Mouse (Mus musculus): ENCODE measurements around the gene Icam5. TPM values are rescaled to one million over a fixed set of nuclear protein-coding genes. Genes with fewer than 3 reads are reported as not detected.
A peak's percentile ranks its signal among the peaks of the same experiment; 100 is the strongest.

Gene Icam5
- polyA plus RNA-seq, 1 experiment from 2014 or later = 0.19 TPM

MicroRNAs within 50 kb of the gene (microRNA counts, 519-probe panel; counts per million panel counts)
- 4,023 counts per million, percentile 78 among the panel's probes with 10 or more counts for microRNA mmu-miR-1900

Small RNA genes lying within 50 kb of the gene (microRNA-seq; reads per million reads assigned to microRNA genes)
- not detected for gene Mir1900
- gene Mir7082 = 2.4 reads per million

Other genes starting within 250 kb of the Icam5 start
- gene Col5a3, start 217.0 kb upstream of the Icam5 start, polyA plus RNA-seq (2015; fragmentation: Nextera tagmentation; extraction: Ambion mirVana) = 0.11 and 0.15 TPM in 2 replicates
- gene Rdh8, start 213.6 kb upstream of the Icam5 start, polyA plus RNA-seq (2015; fragmentation: Nextera tagmentation; extraction: Ambion mirVana) = not detected in 2 replicates
- 1.1 and 1.2 TPM in 2 replicates for gene A230050P20Rik, start 163.4 kb upstream of the Icam5 start, polyA plus RNA-seq (2015; fragmentation: Nextera tagmentation; extraction: Ambion mirVana)
- 8.5 and 11.1 TPM in 2 replicates for gene Angptl6, start 152.3 kb upstream of the Icam5 start, polyA plus RNA-seq (2015; fragmentation: Nextera tagmentation; extraction: Ambion mirVana)
- gene Ppan, start 143.9 kb upstream of the Icam5 start, polyA plus RNA-seq (2015; fragmentation: Nextera tagmentation; extraction: Ambion mirVana) = 57.7 and 65.2 TPM in 2 replicates
- 327 and 332 TPM in 2 replicates for gene Eif3g, start 133.4 kb upstream of the Icam5 start, polyA plus RNA-seq (2015; fragmentation: Nextera tagmentation; extraction: Ambion mirVana)
- gene Dnmt1, start 72.2 kb upstream of the Icam5 start, polyA plus RNA-seq (2015; fragmentation: Nextera tagmentation; extraction: Ambion mirVana) = 92.4 and 103 TPM in 2 replicates
- gene S1pr2, start 55.3 kb upstream of the Icam5 start, polyA plus RNA-seq (2015; fragmentation: Nextera tagmentation; extraction: Ambion mirVana) = 6.8 and 10.3 TPM in 2 replicates
- 115 and 124 TPM in 2 replicates for gene Mrpl4, start 29.3 kb upstream of the Icam5 start, polyA plus RNA-seq (2015; fragmentation: Nextera tagmentation; extraction: Ambion mirVana)
- gene Icam1, start 16.1 kb upstream of the Icam5 start, polyA plus RNA-seq (2015; fragmentation: Nextera tagmentation; extraction: Ambion mirVana) = 2.4 and 2.8 TPM in 2 replicates
- gene Icam4, start 2.7 kb upstream of the Icam5 start, polyA plus RNA-seq (2015; fragmentation: Nextera tagmentation; extraction: Ambion mirVana) = 0.17 and 0.37 TPM in 2 replicates
- 0.81 and 2.2 TPM in 2 replicates for gene Zglp1, start 35.0 kb downstream of the Icam5 start, polyA plus RNA-seq (2015; fragmentation: Nextera tagmentation; extraction: Ambion mirVana)
- gene Gm49373, start 41.0 kb downstream of the Icam5 start, polyA plus RNA-seq (2015; fragmentation: Nextera tagmentation; extraction: Ambion mirVana) = 0.78 and 1.2 TPM in 2 replicates
- 46.0 and 51.9 TPM in 2 replicates for gene Fdx1l, start 41.5 kb downstream of the Icam5 start, polyA plus RNA-seq (2015; fragmentation: Nextera tagmentation; extraction: Ambion mirVana)
- 1.5 and 2.1 TPM in 2 replicates for gene Gm38431, start 59.9 kb downstream of the Icam5 start, polyA plus RNA-seq (2015; fragmentation: Nextera tagmentation; extraction: Ambion mirVana)
- gene Raver1, start 59.9 kb downstream of the Icam5 start, polyA plus RNA-seq (2015; fragmentation: Nextera tagmentation; extraction: Ambion mirVana) = 41.0 and 47.5 TPM in 2 replicates
- 9.1 and 11.3 TPM in 2 replicates for gene Tyk2, start 99.2 kb downstream of the Icam5 start, polyA plus RNA-seq (2015; fragmentation: Nextera tagmentation; extraction: Ambion mirVana)
- gene Cdc37, start 117.9 kb downstream of the Icam5 start, polyA plus RNA-seq (2015; fragmentation: Nextera tagmentation; extraction: Ambion mirVana) = 229 and 232 TPM in 2 replicates
- 15.7 TPM in 2 replicates for gene Pde4a, start 133.6 kb downstream of the Icam5 start, polyA plus RNA-seq (2015; fragmentation: Nextera tagmentation; extraction: Ambion mirVana)
- 55.7 and 60.0 TPM in 2 replicates for gene Keap1, start 207.3 kb downstream of the Icam5 start, polyA plus RNA-seq (2015; fragmentation: Nextera tagmentation; extraction: Ambion mirVana)
- 0.37 and 0.55 TPM in 2 replicates for gene S1pr5, start 216.4 kb downstream of the Icam5 start, polyA plus RNA-seq (2015; fragmentation: Nextera tagmentation; extraction: Ambion mirVana)
- 60.2 and 60.3 TPM in 2 replicates for gene Atg4d, start 233.2 kb downstream of the Icam5 start, polyA plus RNA-seq (2015; fragmentation: Nextera tagmentation; extraction: Ambion mirVana)